Mouse (Mus musculus): ENCODE results near the gene Myo1d. TPM values are rescaled to one million over a fixed set of nuclear protein-coding genes. Genes with fewer than 3 reads are reported as not detected.

Myo1d gene
- total and polyA plus RNA-seq, 2 experiments from 2014 or later, result 1.8 to 2.5 TPM

DNA sequence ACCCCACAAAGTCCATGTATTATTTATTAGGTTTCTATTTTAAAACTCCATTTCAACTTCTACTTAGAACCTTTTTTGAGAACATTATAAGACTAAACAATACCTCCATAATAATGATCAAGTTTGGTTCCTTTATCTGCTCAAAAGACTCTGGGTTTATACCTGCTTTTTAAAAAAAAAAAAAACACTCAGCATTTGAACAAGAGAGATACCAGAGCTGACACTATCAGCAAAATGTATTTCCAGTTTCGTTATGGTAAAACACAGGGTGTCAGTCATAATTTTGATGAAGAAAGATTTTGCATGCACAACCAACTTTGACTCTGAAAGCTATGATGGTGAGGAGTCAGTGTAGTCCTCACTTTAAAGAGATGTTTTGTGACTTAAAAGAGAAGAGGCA lies 28.7 kb downstream of the Myo1d start:
- WGBS, result 83% methylated on average over 1 of the region's 1 CpGs

GRCm38 (mm10) chr11:80749187-80749586 lies 30.6 kb downstream of the Myo1d start:
- DNase-seq (ENCODE audit: low spot score) (no peak), ATAC-seq (ENCODE audit: low FRiP score) (no peak)
- H3K36me3 ChIP-seq (ENCODE audit: insufficient read depth, low read length), result no peaks in the 10 kb centered on the region
- no peak overlapping the region for H3K9ac ChIP-seq (replicated peaks; ENCODE audit: low read length, poor library complexity, severe bottlenecking)
- H3K27ac ChIP-seq (ENCODE audit: low read depth, low read length), result no peak overlapping the region
- H3K9me3 ChIP-seq (ENCODE audit: low read length), result no peaks in the 10 kb centered on the region
- no peak overlapping the region for H3K4me2 ChIP-seq (ENCODE audit: low read depth, low read length, poor library complexity, severe bottlenecking)
- no peak for TF ChIP-seq CTCF (IDR thresholded peaks at IDR 0.05)
- no peaks in the 10 kb centered on the region for H3K4me1 ChIP-seq (ENCODE audit: insufficient read depth, low read length)
- WGBS, result 100% methylated on average over 1 of the region's 1 CpGs
- H3K27me3 ChIP-seq (ENCODE audit: insufficient read depth, low read length), result no peaks in the 10 kb centered on the region
- H3K4me3 ChIP-seq (ENCODE audit: low read depth, low read length), result no peak overlapping the region

More for the DNA sequence above, 28.7 kb downstream of the Myo1d start:
- no peaks in the 10 kb centered on the region for H3K36me3 ChIP-seq (ENCODE audit: insufficient read depth, low read length)
- no peaks in the 10 kb centered on the region for H3K9me3 ChIP-seq (ENCODE audit: low read length)
- H3K4me2 ChIP-seq (ENCODE audit: low read depth, low read length, poor library complexity, severe bottlenecking), result no peak overlapping the region
- no peak overlapping the region for H3K4me3 ChIP-seq (ENCODE audit: low read depth, low read length)
- no peak for TF ChIP-seq CTCF (IDR thresholded peaks at IDR 0.05)
- ATAC-seq (ENCODE audit: low FRiP score) (no peak), DNase-seq (ENCODE audit: low spot score) (no peak)
- H3K9ac ChIP-seq (replicated peaks; ENCODE audit: low read length, poor library complexity, severe bottlenecking), result no peak overlapping the region
- H3K27me3 ChIP-seq (ENCODE audit: insufficient read depth, low read length), result no peaks in the 10 kb centered on the region
- no peak overlapping the region for H3K27ac ChIP-seq (ENCODE audit: low read depth, low read length)
- no peaks in the 10 kb centered on the region for H3K4me1 ChIP-seq (ENCODE audit: insufficient read depth, low read length)

DNA sequence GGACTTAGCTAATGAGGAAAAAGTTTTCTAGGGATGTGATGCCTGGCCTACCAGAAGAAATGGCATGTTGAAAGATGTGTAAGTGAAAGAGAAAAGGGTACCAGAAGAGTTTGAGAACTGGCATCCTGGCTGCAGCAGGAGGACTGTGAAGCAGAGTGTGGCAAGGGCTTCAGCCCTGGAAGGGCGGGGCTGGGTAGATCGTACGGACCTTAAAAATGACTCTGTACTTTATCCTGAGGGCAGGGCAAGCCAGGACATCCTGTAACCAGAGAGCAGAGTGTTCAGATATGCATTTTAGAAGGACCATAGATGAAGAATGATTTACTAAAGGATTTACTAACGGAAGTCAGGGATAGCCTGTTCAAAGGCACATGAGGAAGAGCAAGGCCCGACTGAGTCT lies 34.4 kb downstream of the Myo1d start:
- H3K27ac ChIP-seq (ENCODE audit: low read depth, low read length), result no peak overlapping the region
- H3K4me1 ChIP-seq (ENCODE audit: insufficient read depth, low read length), result no peaks in the 10 kb centered on the region
- no peak for TF ChIP-seq CTCF (IDR thresholded peaks at IDR 0.05)
- DNase-seq (ENCODE audit: low spot score), result no peak
- H3K9me3 ChIP-seq (ENCODE audit: low read length), result no peaks in the 10 kb centered on the region
- no peak overlapping the region for H3K9ac ChIP-seq (replicated peaks; ENCODE audit: low read length, poor library complexity, severe bottlenecking)
- WGBS, result 85% methylated on average over 5 of the region's 5 CpGs
- no peak overlapping the region for H3K4me2 ChIP-seq (ENCODE audit: low read depth, low read length, poor library complexity, severe bottlenecking)
- no peak for ATAC-seq (ENCODE audit: low FRiP score)
- H3K36me3 ChIP-seq (ENCODE audit: insufficient read depth, low read length), result no peaks in the 10 kb centered on the region
- H3K4me3 ChIP-seq (ENCODE audit: low read depth, low read length), result no peak overlapping the region
- no peaks in the 10 kb centered on the region for H3K27me3 ChIP-seq (ENCODE audit: insufficient read depth, low read length)

DNA sequence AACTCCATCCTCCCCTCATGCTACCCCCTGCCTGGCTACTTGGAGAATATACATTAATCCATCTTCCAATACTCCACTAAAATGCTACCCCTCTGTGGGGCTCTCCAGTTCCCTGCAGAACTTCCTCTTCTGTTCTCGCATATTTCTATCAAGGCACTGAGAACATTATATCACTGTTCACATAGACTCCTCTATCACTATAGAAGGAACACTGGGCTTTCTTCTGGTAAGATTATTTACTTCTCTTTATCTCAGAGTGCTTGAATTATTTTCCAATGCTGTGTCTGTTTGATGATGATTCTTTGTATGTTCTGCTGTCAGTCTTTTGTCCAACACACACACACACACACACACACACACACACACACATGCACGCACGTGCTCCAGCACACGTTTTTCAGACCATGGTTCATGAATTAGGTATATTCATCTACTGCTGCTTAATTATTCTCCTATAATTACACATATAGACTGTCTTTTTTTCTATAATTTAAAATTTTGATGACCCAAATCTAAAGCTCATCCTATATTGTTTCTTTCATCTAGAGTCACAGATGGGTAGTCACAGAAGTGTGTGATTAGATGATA lies 35.9 kb downstream of the Myo1d start:
- no peaks in the 10 kb centered on the region for H3K4me1 ChIP-seq (ENCODE audit: insufficient read depth, low read length)
- 85% methylated on average over 4 of the region's 4 CpGs for WGBS
- H3K9me3 ChIP-seq (ENCODE audit: low read length), result no peaks in the 10 kb centered on the region
- no peak overlapping the region for H3K4me3 ChIP-seq (ENCODE audit: low read depth, low read length)
- H3K27me3 ChIP-seq (ENCODE audit: insufficient read depth, low read length), result no peaks in the 10 kb centered on the region
- DNase-seq (ENCODE audit: low spot score) (no peak), ATAC-seq (ENCODE audit: low FRiP score) (no peak)
- no peak for TF ChIP-seq CTCF (IDR thresholded peaks at IDR 0.05)
- H3K9ac ChIP-seq (replicated peaks; ENCODE audit: low read length, poor library complexity, severe bottlenecking), result no peak overlapping the region
- H3K36me3 ChIP-seq (ENCODE audit: insufficient read depth, low read length), result no peaks in the 10 kb centered on the region
- H3K27ac ChIP-seq (ENCODE audit: low read depth, low read length), result no peak overlapping the region
- H3K4me2 ChIP-seq (ENCODE audit: low read depth, low read length, poor library complexity, severe bottlenecking), result no peak overlapping the region

DNA sequence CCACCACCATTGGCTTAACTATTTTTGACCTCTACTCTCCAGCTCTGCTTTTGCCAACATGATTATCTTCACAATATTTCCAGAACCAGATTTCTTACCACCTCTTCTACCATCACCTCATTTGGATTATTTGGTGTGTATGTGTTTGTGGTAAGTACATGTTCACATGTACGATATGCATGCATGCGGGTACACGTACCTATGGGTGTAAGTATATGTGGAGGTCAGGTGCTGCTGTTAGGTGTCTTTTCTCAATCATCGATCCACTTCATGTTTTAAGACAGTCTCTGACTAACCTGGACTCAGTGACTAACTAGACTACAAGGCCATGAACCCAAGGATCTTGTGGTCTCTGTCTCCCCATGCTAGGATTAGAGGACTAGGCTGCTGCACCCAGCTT lies 37.4 kb downstream of the Myo1d start:
- Histone ChIP-seq H3K9ac (replicated peaks; ENCODE audit: low read length, poor library complexity, severe bottlenecking) (no peak overlapping the region), H3K4me1 (ENCODE audit: insufficient read depth, low read length) (no peaks in the 10 kb centered on the region), H3K27me3 (ENCODE audit: insufficient read depth, low read length) (no peaks in the 10 kb centered on the region), H3K9me3 (ENCODE audit: low read length) (no peaks in the 10 kb centered on the region), H3K36me3 (ENCODE audit: insufficient read depth, low read length) (no peaks in the 10 kb centered on the region), H3K4me2 (ENCODE audit: low read depth, low read length, poor library complexity, severe bottlenecking) (no peak overlapping the region), H3K4me3 (ENCODE audit: low read depth, low read length) (no peak overlapping the region), H3K27ac (ENCODE audit: low read depth, low read length) (no peak overlapping the region)
- TF ChIP-seq CTCF (IDR thresholded peaks at IDR 0.05), result no peak
- WGBS, result 98% methylated on average over 4 of the region's 4 CpGs
- ATAC-seq (ENCODE audit: low FRiP score) (no peak), DNase-seq (ENCODE audit: low spot score) (no peak)

DNA sequence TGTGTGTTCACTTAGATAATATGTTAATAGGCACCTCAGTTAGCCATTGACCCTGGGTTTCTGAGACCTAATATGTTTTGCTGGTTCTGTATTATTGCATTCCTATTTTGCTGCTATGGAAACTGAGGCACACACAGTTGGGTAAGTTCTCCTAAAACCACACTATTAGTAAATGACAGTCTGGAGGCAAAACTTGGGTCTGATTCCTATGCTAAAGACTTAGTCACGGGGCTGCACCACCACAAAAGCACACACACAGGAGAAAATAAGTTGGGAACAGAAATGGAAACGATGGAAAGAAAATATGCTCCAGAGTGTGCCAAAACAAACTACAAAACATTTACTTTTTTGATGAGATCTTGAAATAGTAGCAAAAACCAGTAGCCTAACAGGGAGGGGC lies 45.1 kb downstream of the Myo1d start:
- no peak for ATAC-seq (ENCODE audit: low FRiP score)
- WGBS, result 78% methylated on average over 2 of the region's 2 CpGs
- no peak overlapping the region for H3K4me2 ChIP-seq (ENCODE audit: low read depth, low read length, poor library complexity, severe bottlenecking)
- H3K4me1 ChIP-seq (ENCODE audit: insufficient read depth, low read length), result no peaks in the 10 kb centered on the region
- H3K4me3 ChIP-seq (ENCODE audit: low read depth, low read length), result no peak overlapping the region
- H3K27ac ChIP-seq (ENCODE audit: low read depth, low read length), result no peak overlapping the region
- no peak for DNase-seq (ENCODE audit: low spot score)
- H3K27me3 ChIP-seq (ENCODE audit: insufficient read depth, low read length), result no peaks in the 10 kb centered on the region
- H3K36me3 ChIP-seq (ENCODE audit: insufficient read depth, low read length), result no peaks in the 10 kb centered on the region
- H3K9ac ChIP-seq (replicated peaks; ENCODE audit: low read length, poor library complexity, severe bottlenecking), result no peak overlapping the region
- no peaks in the 10 kb centered on the region for H3K9me3 ChIP-seq (ENCODE audit: low read length)
- no peak for TF ChIP-seq CTCF (IDR thresholded peaks at IDR 0.05)

Data from midbrain, postnatal 0 days (tissue).